Mouse (Mus musculus): ENCODE measurements around the gene Gm12790. TPM values are rescaled to one million over a fixed set of nuclear protein-coding genes. Genes with fewer than 3 reads are reported as not detected.

Gene Gm12790
- not detected for polyA plus RNA-seq (2017; shearing (Covaris generic))

DNA sequence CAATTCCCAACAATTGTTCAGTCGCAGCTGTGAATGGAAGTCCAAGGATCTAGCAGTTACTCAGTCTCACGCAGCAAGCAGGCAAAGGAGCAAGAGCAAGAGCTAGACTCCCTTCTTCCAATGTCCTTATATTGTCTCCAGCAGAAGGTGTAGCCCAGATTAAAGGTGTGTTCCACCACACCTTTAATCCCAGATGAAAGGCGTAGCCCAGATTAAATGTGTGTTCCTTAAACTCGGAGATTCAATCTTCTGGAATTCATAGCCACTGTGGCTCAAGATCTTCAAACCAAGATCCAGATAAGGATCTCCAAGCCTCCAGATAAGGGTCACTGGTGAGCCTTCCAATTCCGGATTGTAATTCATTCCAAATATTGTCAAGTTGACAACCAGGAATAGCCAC is at the start of gene Gm12790:
Gene Gm12790, minus strand, starts transcription at position 101 of the 400 bp plus-strand sequence.

GRCm38 (mm10) chr4:101986326-101986725 is 5.5 kb upstream of the Gm12790 start, which contains the start of gene Gm12789:
Gene Gm12789, plus strand, starts transcription at chr4:101986626.

DNA sequence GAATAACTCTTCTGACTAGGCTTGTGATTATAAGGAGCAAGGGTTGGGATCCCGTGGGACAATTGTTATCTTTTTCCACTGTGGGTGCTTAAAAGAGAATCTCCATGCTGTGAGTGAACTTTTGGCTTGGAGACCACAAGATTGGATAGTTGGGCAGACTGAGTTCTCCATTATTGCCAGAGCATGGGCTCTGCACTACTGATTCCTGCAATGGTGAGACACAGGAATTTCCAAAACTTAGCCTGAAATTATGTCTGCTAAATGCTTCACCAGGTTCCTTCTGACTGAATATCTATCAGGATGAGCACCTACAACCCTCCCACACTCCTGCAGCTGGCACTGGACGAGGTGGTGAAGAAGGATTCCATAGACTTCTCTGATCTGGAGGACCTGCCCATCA is 40.7 kb downstream of the Gm12790 start, which contains the start of gene Gm12794:
Gene Gm12794, plus strand, starts transcription at position 301 of the 400 bp plus-strand sequence.

Other genes starting within 250 kb of the Gm12790 start
- gene B020004J07Rik, start 137.0 kb downstream of the Gm12790 start, polyA plus RNA-seq (2017; shearing (Covaris generic)), result not detected
- not detected for gene C130073F10Rik, start 87.3 kb downstream of the Gm12790 start, polyA plus RNA-seq (2017; shearing (Covaris generic))
- under 1 TPM in 1 of 2 experiments, not detected in 1; 0.23 TPM for gene Gm12800, start 71.9 kb downstream of the Gm12790 start, polyA plus RNA-seq (2017; shearing (Covaris generic))
- gene Gm12794, start 40.6 kb downstream of the Gm12790 start, polyA plus RNA-seq (2017; shearing (Covaris generic)), result not detected
- gene Gm12789, start 5.6 kb upstream of the Gm12790 start, polyA plus RNA-seq (2017; shearing (Covaris generic)), result not detected
- 10 to 100 TPM; 59.4 to 72.5 TPM for gene Pde4b, start 106.5 kb upstream of the Gm12790 start, polyA plus RNA-seq (2017; shearing (Covaris generic))

Data from activated CD4-positive, CD25-positive, alpha-beta regulatory T cell (primary cell).